Mouse (Mus musculus): ENCODE measurements around the gene Actl11.

GRCm38 (mm10) chr9:107908410-107909158 lies 19.7 kb upstream of the Actl11 start:
- TF ChIP-seq CTCF (IDR thresholded peaks at IDR 0.05; ENCODE audit: insufficient read depth, low read depth, low read length), result no peak
- no peak for TF ChIP-seq POLR2A (IDR thresholded peaks at IDR 0.05; ENCODE audit: insufficient read depth, low read depth, low read length)

Data from olfactory bulb, adult 2 months (tissue).